Mouse (Mus musculus) embryonic fibroblast, embryonic 13.5 days (primary cell): Measurements from ENCODE around the gene Golm1. TPM values are rescaled to one million over a fixed set of nuclear protein-coding genes. Genes with fewer than 3 reads are reported as not detected.
A peak's percentile ranks its signal among the peaks of the same experiment; 100 is the strongest.

Experiments
- H3K27ac ChIP-seq: 2 replicates; pipeline ENCODE4 v1.5.1; 2012; ENCODE audit warnings: low read length, control low read depth, inconsistent platforms; ENCODE audit not compliant: insufficient read depth
- H3K4me1 ChIP-seq: 2 replicates; pipeline ENCODE4 v1.6.1; 2011; ENCODE audit warnings: low read length; ENCODE audit not compliant: control insufficient read depth, insufficient read depth
- H3K4me3 ChIP-seq: 2 replicates; pipeline ENCODE4 v1.5.1; 2011; ENCODE audit warnings: mild to moderate bottlenecking, control low read depth, low read length; ENCODE audit not compliant: insufficient read depth
- CTCF ChIP-seq: IDR thresholded peaks from 2 replicates; pipeline ENCODE4 v1.5.1; 2011; ENCODE audit warnings: mild to moderate bottlenecking, control low read depth, low read length, moderate library complexity, borderline replicate concordance; ENCODE audit not compliant: insufficient read depth
- POLR2A ChIP-seq: IDR thresholded peaks from 2 replicates; pipeline ENCODE4 v1.6.1; 2011; ENCODE audit warnings: low read depth, mild to moderate bottlenecking, control low read depth, low read length, moderate library complexity
- polyA plus RNA-seq: library from polyadenylated mRNA; stranded (reverse); fragments of >200 nt; gene quantifications from 2 replicates; pipeline ENCODE4 v1.2.4, GENCODE M21; 2011; ENCODE audit warnings: low read depth; ENCODE audit not compliant: missing spikeins, insufficient read length

Gene Golm1
- polyA plus RNA-seq, 1 experiment = 36.1 TPM

DNA sequence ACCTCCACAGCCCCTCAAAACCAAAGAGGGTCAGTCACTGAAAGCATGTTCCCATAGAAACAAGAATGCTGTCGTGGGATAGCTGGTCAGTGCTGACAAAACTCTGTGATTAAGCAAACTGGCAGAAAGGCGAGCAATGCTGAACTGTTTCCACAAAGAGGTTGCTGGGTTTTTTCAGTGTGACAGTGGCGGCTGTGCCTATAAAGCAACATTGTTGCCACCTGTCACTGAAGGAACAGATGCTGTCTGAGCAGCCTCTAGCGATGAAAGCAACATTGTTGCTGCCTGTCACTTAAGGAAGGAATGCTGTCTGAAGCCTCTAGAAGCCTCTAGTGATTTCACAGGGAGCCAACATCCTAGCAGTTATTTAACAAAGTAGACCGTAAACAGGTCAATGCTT lies 23.0 kb downstream of the Golm1 start:
- TF ChIP-seq CTCF = no peak
- no peak for TF ChIP-seq POLR2A
- H3K4me3 ChIP-seq = no peak overlapping the region
- H3K27ac ChIP-seq = no peak overlapping the region
- peaks cover 9% of the 10 kb centered on the region for H3K4me1 ChIP-seq

DNA sequence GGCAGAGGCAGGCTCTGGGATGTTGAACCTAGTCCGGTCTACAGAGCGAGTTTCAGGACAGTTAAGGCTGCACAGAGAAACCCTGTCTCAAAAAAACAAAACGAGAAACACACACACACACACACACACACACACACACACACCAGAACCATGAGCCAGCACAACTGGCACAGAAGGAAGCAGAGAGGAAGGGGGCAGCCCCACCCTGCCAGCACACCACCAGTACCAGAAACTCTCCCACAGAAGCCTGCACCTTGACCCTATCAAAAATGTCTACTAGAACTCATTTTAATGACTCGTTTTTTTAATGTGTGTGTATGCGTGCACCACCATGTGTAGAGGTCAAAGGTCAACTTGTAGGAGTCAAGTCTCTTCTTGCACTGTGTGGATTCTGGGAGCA lies 25.8 kb downstream of the Golm1 start:
- no peak for TF ChIP-seq CTCF
- no peak for TF ChIP-seq POLR2A
- Histone ChIP-seq H3K4me3 (no peak overlapping the region), H3K4me1 (peaks cover 18% of the 10 kb centered on the region), H3K27ac (no peak overlapping the region)

DNA sequence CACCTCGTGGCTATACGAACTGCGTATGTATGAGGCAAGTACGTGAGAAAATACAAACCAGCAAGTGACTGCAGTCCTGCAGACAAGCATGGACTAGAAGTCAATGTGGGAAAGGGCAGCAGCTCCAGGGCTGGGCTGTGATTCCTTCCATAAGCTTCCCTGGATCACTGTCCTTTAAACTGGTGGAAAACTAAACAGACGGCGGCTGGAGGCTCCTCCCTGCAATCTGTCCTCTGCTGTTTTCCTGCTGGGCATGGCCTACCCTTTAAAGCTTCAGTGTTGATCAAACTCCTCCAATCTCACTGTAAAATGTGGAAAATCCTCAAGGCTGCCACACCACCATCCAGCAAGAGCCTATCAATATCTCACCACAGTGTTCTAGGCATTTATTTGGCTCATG lies 27.0 kb downstream of the Golm1 start:
- Histone ChIP-seq H3K4me1 (peaks cover 18% of the 10 kb centered on the region), H3K4me3 (no peak overlapping the region), H3K27ac (no peak overlapping the region)
- TF ChIP-seq CTCF = no peak
- no peak for TF ChIP-seq POLR2A

DNA sequence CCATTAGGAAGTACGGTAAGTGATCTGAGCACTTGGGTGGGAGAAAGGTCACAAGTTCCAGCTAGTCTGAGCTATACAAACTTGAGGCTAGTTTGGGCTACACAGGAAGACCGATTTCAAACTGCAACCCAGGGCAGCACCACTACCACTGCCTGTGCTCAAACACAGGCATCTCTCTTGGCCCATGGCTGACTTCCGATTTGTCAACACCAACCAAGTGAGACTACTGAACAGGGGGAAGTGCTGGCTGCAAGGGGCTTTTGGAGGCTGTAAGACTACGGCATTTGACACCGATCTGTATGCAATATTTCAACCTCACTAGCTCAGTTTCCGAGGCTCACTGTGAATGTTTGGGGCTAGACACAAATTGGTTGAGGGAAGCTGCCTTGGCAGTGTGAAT lies 28.1 kb downstream of the Golm1 start:
- no peak overlapping the region for H3K4me3 ChIP-seq

DNA sequence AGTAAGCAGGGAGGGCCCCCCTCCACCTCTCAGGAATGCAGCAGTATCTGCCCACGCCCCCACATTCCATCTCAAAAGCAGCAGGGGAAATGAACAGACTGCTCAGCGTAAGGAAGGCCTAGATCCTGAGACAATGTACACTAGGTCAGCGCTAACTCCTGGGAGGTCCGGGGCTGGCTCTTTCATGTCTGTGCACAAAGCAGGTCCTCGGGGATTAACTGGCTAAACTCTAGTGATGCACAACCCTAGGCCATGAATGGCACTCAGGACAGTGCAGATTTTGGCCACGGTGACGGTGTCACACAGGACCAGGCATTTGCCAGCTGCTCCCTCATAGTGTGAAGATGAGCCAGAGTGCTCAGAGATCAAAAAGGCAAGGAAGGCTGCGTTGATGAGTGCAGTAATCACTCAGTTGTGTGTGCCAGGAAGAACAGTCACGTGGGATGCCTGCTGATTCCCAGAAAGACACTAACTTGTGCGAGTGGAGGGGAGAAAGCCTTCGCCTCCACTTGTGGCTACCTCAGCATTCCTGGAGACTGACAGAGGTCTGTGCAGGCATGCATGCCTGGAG lies 28.9 kb downstream of the Golm1 start:
- TF ChIP-seq CTCF (no peak), POLR2A (no peak)
- 0 out of 2 replicates have a peak overlapping the region, but pooled peaks have one; percentile 5 for H3K27ac ChIP-seq

More for the DNA sequence above, 28.1 kb downstream of the Golm1 start:
- Histone ChIP-seq H3K27ac (peak overlapping the region; percentile 38), H3K4me1 (peaks cover 18% of the 10 kb centered on the region)
- TF ChIP-seq POLR2A = no peak
- no peak for TF ChIP-seq CTCF

DNA sequence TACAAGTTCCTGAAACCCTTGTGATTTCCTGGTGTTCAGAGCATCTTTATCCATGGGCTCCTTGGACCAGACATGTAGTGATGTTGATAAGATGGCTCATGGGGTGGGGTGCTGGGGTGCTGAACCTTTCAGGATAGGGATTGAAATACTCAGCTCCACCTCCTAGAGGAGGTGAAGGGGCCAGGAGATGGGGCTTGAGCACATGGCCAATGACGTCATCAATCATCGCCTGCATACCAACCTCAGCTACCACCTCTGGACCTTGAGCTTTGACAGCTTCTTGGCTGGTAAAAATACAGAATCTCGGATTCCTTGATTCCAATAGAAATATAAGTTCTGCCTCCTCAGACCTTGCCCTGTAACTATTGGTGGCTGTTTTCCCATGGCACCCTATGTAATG lies 30.1 kb downstream of the Golm1 start:
- no peak for TF ChIP-seq POLR2A
- TF ChIP-seq CTCF = no peak
- Histone ChIP-seq H3K4me3 (no peak overlapping the region), H3K27ac (no peak overlapping the region), H3K4me1 (peaks cover 18% of the 10 kb centered on the region)

More for the DNA sequence above, 28.9 kb downstream of the Golm1 start:
- Histone ChIP-seq H3K4me3 (no peak overlapping the region), H3K4me1 (peaks cover 18% of the 10 kb centered on the region)

DNA sequence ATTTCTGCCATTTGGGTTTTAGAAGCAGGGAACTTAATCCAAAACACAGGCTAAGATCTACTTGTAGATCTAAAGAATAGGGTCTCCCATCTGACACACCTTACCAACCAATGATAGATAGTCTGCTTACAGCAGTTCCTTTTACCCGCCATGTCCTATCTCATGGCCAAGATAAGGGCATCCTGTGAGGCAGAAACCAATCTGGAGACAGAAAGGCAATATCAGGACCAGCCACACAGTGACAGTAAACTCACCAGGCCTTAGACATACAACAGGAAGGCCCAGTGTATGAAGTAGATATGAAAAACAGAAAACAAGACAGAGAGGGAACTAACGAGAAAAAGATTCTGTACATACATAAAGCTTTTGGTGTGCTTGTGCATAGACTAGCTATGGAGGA lies 32.8 kb downstream of the Golm1 start:
- peaks cover 15% of the 10 kb centered on the region for H3K4me1 ChIP-seq
- TF ChIP-seq CTCF = no peak
- H3K27ac ChIP-seq = no peak overlapping the region
- no peak overlapping the region for H3K4me3 ChIP-seq

DNA sequence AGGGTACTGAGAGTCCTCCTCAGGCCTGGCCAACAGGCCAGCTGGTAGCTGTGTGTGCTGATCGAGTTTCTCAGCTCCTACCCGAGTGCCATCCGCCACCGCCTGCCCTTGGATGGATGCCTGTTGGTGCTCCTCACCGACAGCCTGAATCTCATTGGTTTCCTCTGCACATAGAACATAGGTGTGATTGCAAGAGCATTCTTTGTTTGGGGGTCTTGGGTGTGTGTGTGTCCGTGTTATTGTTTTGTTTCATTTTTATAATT lies 35.5 kb downstream of the Golm1 start:
- Histone ChIP-seq H3K4me3 (no peak overlapping the region), H3K4me1 (no peaks in the 10 kb centered on the region), H3K27ac (no peak overlapping the region)
- no peak for TF ChIP-seq CTCF
- no peak for TF ChIP-seq POLR2A

DNA sequence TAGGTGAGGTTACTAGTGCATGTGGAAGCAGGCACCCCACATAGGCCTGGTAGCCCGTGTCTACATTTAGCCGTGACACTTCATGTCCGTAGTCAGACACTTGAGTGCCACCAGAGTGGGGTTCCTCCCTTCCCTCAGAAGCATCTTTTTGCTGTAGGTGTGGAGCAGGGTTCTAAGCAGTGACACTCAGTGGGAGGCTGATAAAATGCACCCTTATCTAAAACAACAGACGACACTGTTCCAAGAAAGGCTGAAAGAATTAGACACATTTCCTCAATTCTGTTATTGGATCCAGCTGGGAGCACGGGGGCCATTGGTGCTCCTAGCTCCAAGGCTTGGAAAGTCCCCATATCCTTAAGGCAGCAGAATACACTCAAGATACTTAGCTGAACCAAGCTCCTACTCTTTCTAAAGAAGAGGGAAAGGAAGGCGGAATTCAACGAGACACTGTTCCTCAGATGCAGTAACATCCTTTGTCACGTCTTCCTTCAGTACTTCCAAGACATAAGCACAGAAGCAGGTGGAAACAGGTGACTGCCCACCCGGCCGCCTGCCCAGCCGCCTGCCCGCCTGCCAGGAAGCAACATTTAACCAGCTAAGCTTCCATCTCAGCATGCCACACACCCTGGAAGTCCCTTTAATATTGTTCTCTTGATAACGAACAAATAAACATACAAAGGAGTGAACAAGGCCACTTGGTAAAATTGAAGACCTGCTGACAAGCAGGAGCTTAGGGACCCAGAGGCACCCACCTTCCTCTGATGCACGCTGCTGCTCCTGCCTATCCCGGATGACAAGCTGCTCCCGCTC lies 36.0 kb downstream of the Golm1 start:
- Histone ChIP-seq H3K4me1 (no peaks in the 10 kb centered on the region), H3K27ac (no peak overlapping the region), H3K4me3 (no peak overlapping the region)
- TF ChIP-seq CTCF (no peak), POLR2A (no peak)

DNA sequence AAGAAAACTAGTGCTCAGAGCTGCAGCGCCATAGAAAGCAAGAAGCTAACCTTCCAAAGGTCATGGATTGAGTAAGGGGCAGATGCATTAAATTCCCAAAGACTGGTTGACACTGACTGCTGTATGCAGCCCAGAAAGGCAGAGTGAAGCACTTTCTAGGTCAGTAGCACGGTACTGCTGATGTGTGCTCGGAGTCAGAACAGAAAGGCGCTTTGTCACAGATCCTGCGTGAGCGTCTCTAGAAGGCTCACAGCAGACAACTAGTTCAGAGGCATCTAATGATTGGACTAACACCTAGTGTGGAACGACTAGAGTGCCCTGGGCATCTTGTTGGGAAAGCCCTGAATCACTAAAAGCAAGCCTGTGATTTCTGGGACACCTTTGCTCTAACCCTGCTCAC lies 37.8 kb downstream of the Golm1 start:
- TF ChIP-seq CTCF (no peak), POLR2A (no peak)
- H3K27ac ChIP-seq = no peak overlapping the region
- H3K4me3 ChIP-seq = no peak overlapping the region
- H3K4me1 ChIP-seq = no peaks in the 10 kb centered on the region

DNA sequence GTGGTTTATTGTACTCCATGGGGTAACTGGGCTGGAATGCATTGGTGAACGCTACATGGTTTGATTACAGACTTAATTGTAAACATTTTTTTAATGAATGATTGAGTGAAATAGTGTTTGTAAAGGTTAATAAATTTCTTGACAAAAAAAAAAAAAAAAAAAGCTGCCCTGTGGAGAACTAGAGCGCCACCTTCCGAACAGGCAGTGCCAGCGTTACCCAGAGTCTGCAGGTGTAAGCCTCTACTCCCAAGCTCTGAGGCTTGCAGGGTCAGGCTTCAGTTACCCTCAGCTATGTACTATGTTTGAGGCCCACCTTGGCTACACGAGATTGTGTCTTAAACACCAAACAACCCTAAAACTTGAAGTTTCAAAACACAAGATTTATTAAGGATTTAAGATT lies 41.0 kb downstream of the Golm1 start:
- Histone ChIP-seq H3K4me3 (no peak overlapping the region), H3K27ac (no peak overlapping the region), H3K4me1 (no peaks in the 10 kb centered on the region)
- TF ChIP-seq CTCF = no peak
- no peak for TF ChIP-seq POLR2A
